Mouse (Mus musculus): ENCODE data around the gene Phox2b.

Phox2b gene

GRCm38 (mm10) chr5:67098733-67099323 lies at the start of gene Phox2b:
Gene Phox2b (minus strand): TSS chr5:67099301.
- DNase-seq, result peak in 1 of 2 experiments; percentile 22

- DNase-seq, result no peak
Measured at GRCm38 (mm10) chr5:67142622-67143021, 43.5 kb upstream of the Phox2b start.

- peak in 1 of 2 experiments; percentile 4 for DNase-seq
Measured at GRCm38 (mm10) chr5:67139052-67140015, 40.2 kb upstream of the Phox2b start.

GRCm38 (mm10) chr5:67138643-67139042 lies 39.5 kb upstream of the Phox2b start:
- peak in 1 of 2 experiments; percentile 12 for DNase-seq

GRCm38 (mm10) chr5:67134698-67135097 lies 35.6 kb upstream of the Phox2b start:
- peak in 1 of 2 experiments; percentile 11 for DNase-seq

- no peak for DNase-seq
Measured at GRCm38 (mm10) chr5:67131671-67132070, 32.6 kb upstream of the Phox2b start.

- DNase-seq, result no peak
Measured at GRCm38 (mm10) chr5:67106261-67106660, 7.2 kb upstream of the Phox2b start.

GRCm38 (mm10) chr5:67103016-67103415 lies 3.9 kb upstream of the Phox2b start:
- DNase-seq, result no peak

GRCm38 (mm10) chr5:67101793-67102600 lies 2.9 kb upstream of the Phox2b start:
- peak in 1 of 2 experiments; percentile 9 for DNase-seq

- DNase-seq, result peak in 1 of 2 experiments; percentile 2
Measured at GRCm38 (mm10) chr5:67101395-67101760, 2.3 kb upstream of the Phox2b start.

GRCm38 (mm10) chr5:67100564-67101394 lies 1.7 kb upstream of the Phox2b start:
- DNase-seq, result peak; percentile 2 to 22

GRCm38 (mm10) chr5:67099393-67100271 lies 531 bp upstream of the Phox2b start:
- peak; percentile 7 to 32 for DNase-seq

- no peak for DNase-seq
Measured at GRCm38 (mm10) chr5:67098051-67098732, 909 bp downstream of the Phox2b start.

- DNase-seq, result peak; percentile 4 to 34
Measured at GRCm38 (mm10) chr5:67097106-67098050, 1.7 kb downstream of the Phox2b start.

GRCm38 (mm10) chr5:67096378-67096771 lies 2.7 kb downstream of the Phox2b start:
- DNase-seq, result peak; percentile 13 to 14

GRCm38 (mm10) chr5:67095651-67096377 lies 3.3 kb downstream of the Phox2b start:
- DNase-seq, result peak; percentile 7 to 16

- peak; percentile 7 to 12 for DNase-seq
Measured at GRCm38 (mm10) chr5:67095153-67095552, 3.9 kb downstream of the Phox2b start.

- no peak for DNase-seq
Measured at GRCm38 (mm10) chr5:67093991-67094390, 5.1 kb downstream of the Phox2b start.

All from cerebellum, postnatal 25 days (tissue).